Mouse (Mus musculus) ES-Bruce4 (cell line): ENCODE data around the gene Pcsk2. TPM values are rescaled to one million over a fixed set of nuclear protein-coding genes. Genes with fewer than 3 reads are reported as not detected.
A peak's percentile ranks its signal among the peaks of the same experiment; 100 is the strongest.

Experiments
- H3K27ac ChIP-seq: 2 replicates; pipeline ENCODE4 v1.5.1; 2012; ENCODE audit warnings: low read length, inconsistent platforms; ENCODE audit not compliant: insufficient read depth
- H3K27me3 ChIP-seq: 2 replicates; pipeline ENCODE4 v1.6.1; 2012; ENCODE audit warnings: mild to moderate bottlenecking, low read length, inconsistent platforms; ENCODE audit not compliant: control insufficient read depth, poor library complexity, insufficient read depth, severe bottlenecking
- H3K36me3 ChIP-seq: 2 replicates; pipeline ENCODE4 v1.6.1; 2012; ENCODE audit warnings: inconsistent platforms, mild to moderate bottlenecking, low read length, moderate library complexity; ENCODE audit not compliant: control insufficient read depth, poor library complexity, insufficient read depth, severe bottlenecking
- H3K4me1 ChIP-seq: one replicate; pipeline ENCODE4 v1.8.1; 2011; ENCODE audit warnings: low read length; ENCODE audit not compliant: control insufficient read depth, insufficient read depth
- H3K4me3 ChIP-seq: 2 replicates; pipeline ENCODE4 v1.5.1; 2011; ENCODE audit warnings: low read depth, mild to moderate bottlenecking, low read length
- H3K9ac ChIP-seq: 2 replicates; pipeline ENCODE4 v1.6.1; 2012; ENCODE audit warnings: low read depth, mild to moderate bottlenecking, inconsistent platforms; ENCODE audit not compliant: poor library complexity, severe bottlenecking
- H3K9me3 ChIP-seq: replicated peaks from 2 replicates; pipeline ENCODE4 v1.6.1; 2012; ENCODE audit warnings: mild to moderate bottlenecking, low read length, inconsistent platforms; ENCODE audit not compliant: control insufficient read depth, poor library complexity, insufficient read depth, severe bottlenecking
- CTCF ChIP-seq: IDR thresholded peaks from one replicate; pipeline ENCODE4 v1.8.1; 2011; ENCODE audit warnings: low read depth, low read length
- EP300 ChIP-seq: IDR thresholded peaks from 2 replicates; pipeline ENCODE4 v1.6.1; 2011; ENCODE audit warnings: low read depth, low read length; ENCODE audit not compliant: insufficient read depth
- POLR2A ChIP-seq: IDR thresholded peaks from one replicate; pipeline ENCODE4 v1.8.1; 2011; ENCODE audit warnings: low read length; ENCODE audit not compliant: insufficient read depth
- polyA plus RNA-seq: library from polyadenylated mRNA; stranded (reverse); fragments of >200 nt; gene quantifications from 2 replicates; pipeline ENCODE4 v1.2.4, GENCODE M21; 2011; ENCODE audit warnings: low read depth; ENCODE audit not compliant: missing spikeins, insufficient read depth, insufficient read length

Pcsk2 gene
- polyA plus RNA-seq, 1 experiment = 1.1 TPM

GRCm38 (mm10) chr2:143654621-143655020, 108.7 kb downstream of the Pcsk2 start:
- Histone ChIP-seq H3K9me3 (no peaks in the 10 kb centered on the region), H3K27me3 (no peaks in the 10 kb centered on the region), H3K9ac (no peak overlapping the region), H3K27ac (no peak overlapping the region), H3K4me1 (no peaks in the 10 kb centered on the region), H3K36me3 (no peaks in the 10 kb centered on the region), H3K4me3 (no peak overlapping the region)
- no peak for TF ChIP-seq CTCF

- Histone ChIP-seq H3K27me3 (no peaks in the 10 kb centered on the region), H3K4me1 (no peaks in the 10 kb centered on the region), H3K36me3 (no peaks in the 10 kb centered on the region), H3K9me3 (no peaks in the 10 kb centered on the region), H3K4me3 (no peak overlapping the region), H3K9ac (no peak overlapping the region), H3K27ac (no peak overlapping the region)
- TF ChIP-seq CTCF (no peak), EP300 (no peak), POLR2A (no peak)
These were observed 111.0 kb downstream of the Pcsk2 start for GRCm38 (mm10) chr2:143656968-143657367.

- no peak overlapping the region for H3K4me3 ChIP-seq
- TF ChIP-seq POLR2A (no peak), CTCF (no peak), EP300 (no peak)
- H3K27me3 ChIP-seq = no peaks in the 10 kb centered on the region; the same call in 1 of the 2 replicates
- no peak overlapping the region for H3K9ac ChIP-seq
- no peaks in the 10 kb centered on the region for H3K4me1 ChIP-seq
- no peaks in the 10 kb centered on the region for H3K9me3 ChIP-seq
- no peak overlapping the region for H3K27ac ChIP-seq
- H3K36me3 ChIP-seq = no peaks in the 10 kb centered on the region
These were observed 120.8 kb downstream of the Pcsk2 start for GRCm38 (mm10) chr2:143666785-143667184.

- Histone ChIP-seq H3K36me3 (no peaks in the 10 kb centered on the region), H3K27ac (no peak overlapping the region), H3K4me3 (no peak overlapping the region), H3K9ac (no peak overlapping the region), H3K4me1 (peaks cover 12% of the 10 kb centered on the region), H3K9me3 (no peaks in the 10 kb centered on the region), H3K27me3 (no peaks in the 10 kb centered on the region)
- TF ChIP-seq CTCF = no peak
- TF ChIP-seq POLR2A = no peak
- TF ChIP-seq EP300 = no peak
These were observed 131.9 kb downstream of the Pcsk2 start for GRCm38 (mm10) chr2:143677869-143678268.

GRCm38 (mm10) chr2:143679513-143679912, 133.6 kb downstream of the Pcsk2 start:
- TF ChIP-seq CTCF (no peak), EP300 (peak; percentile 54; the same call in 1 of the 2 replicates), POLR2A (no peak)
- H3K4me1 ChIP-seq = peaks cover 12% of the 10 kb centered on the region
- H3K9me3 ChIP-seq = no peaks in the 10 kb centered on the region
- H3K4me3 ChIP-seq = no peak overlapping the region
- H3K27me3 ChIP-seq = no peaks in the 10 kb centered on the region
- no peaks in the 10 kb centered on the region for H3K36me3 ChIP-seq
- no peak overlapping the region for H3K9ac ChIP-seq
- H3K27ac ChIP-seq = peak overlapping the region; percentile 61; the same call in 1 of the 2 replicates

- Histone ChIP-seq H3K4me3 (no peak overlapping the region), H3K36me3 (no peaks in the 10 kb centered on the region), H3K9ac (no peak overlapping the region), H3K27ac (no peak overlapping the region), H3K9me3 (no peaks in the 10 kb centered on the region), H3K4me1 (peaks cover 8% of the 10 kb centered on the region), H3K27me3 (no peaks in the 10 kb centered on the region)
- TF ChIP-seq POLR2A (no peak), CTCF (no peak), EP300 (no peak)
These were observed 136.1 kb downstream of the Pcsk2 start for GRCm38 (mm10) chr2:143681873-143682555.
